Mouse (Mus musculus) adrenal gland, adult 8-10 months (tissue): Measurements from ENCODE around the gene Chmp5. TPM values are rescaled to one million over a fixed set of nuclear protein-coding genes. Genes with fewer than 3 reads are reported as not detected.
"Not testable (repeated sequence)": the region's sequence is repeated elsewhere in the genome, so short reads cannot be mapped to it uniquely, and the experiment has no call there.

Experiments used
- DNase-seq: peaks from one replicate; pipeline ENCODE4 v3.0.0; 2022
- total RNA-seq, 4 experiments: library from RNA; stranded (reverse); gene quantifications; 2 replicates each; pipeline ENCODE4 v1.2.4; 2022

The Chmp5 gene
- total RNA-seq, result 100 to 1,000 TPM in 3 of 4 experiments, 10 to 100 TPM in 1; 97.2 to 108 (median 103) TPM

GRCm38 (mm10) chr4:40948160-40948708, at the start of gene Chmp5, which contains the start of gene Bag1:
Gene Chmp5 (plus strand): TSS chr4:40948407.
Gene Bag1 (minus strand): TSS chr4:40948294.
- DNase-seq, result peak; percentile 99

- DNase-seq, result no peak
Measured at GRCm38 (mm10) chr4:40898476-40899044, 49.6 kb upstream of the Chmp5 start.

GRCm38 (mm10) chr4:40899264-40899663, 48.9 kb upstream of the Chmp5 start:
- DNase-seq, result no peak

GRCm38 (mm10) chr4:40900071-40900470, 48.1 kb upstream of the Chmp5 start:
- no peak for DNase-seq

GRCm38 (mm10) chr4:40900612-40901011, 47.6 kb upstream of the Chmp5 start:
- DNase-seq, result no peak

- DNase-seq, result no peak
Measured at GRCm38 (mm10) chr4:40906298-40906697, 41.9 kb upstream of the Chmp5 start.

GRCm38 (mm10) chr4:40908261-40908969, 39.8 kb upstream of the Chmp5 start:
- DNase-seq, result no peak

- no peak for DNase-seq
Measured at GRCm38 (mm10) chr4:40914287-40914867, 33.8 kb upstream of the Chmp5 start.

- DNase-seq, result no peak
Measured at GRCm38 (mm10) chr4:40915947-40916346, 32.3 kb upstream of the Chmp5 start.

GRCm38 (mm10) chr4:40916592-40917155, 31.5 kb upstream of the Chmp5 start:
- no peak for DNase-seq

GRCm38 (mm10) chr4:40919785-40920184, 28.4 kb upstream of the Chmp5 start, which contains the start of gene Spink4:
Gene Spink4 (plus strand): TSS chr4:40920052.
- DNase-seq, result peak; percentile 46

- no peak for DNase-seq
Measured at GRCm38 (mm10) chr4:40920576-40920975, 27.6 kb upstream of the Chmp5 start.

GRCm38 (mm10) chr4:40921288-40921687, 26.9 kb upstream of the Chmp5 start:
- DNase-seq, result peak; percentile 29

- DNase-seq, result peak; percentile 48
Measured at GRCm38 (mm10) chr4:40923087-40923651, 25.0 kb upstream of the Chmp5 start.

GRCm38 (mm10) chr4:40925568-40925967, 22.6 kb upstream of the Chmp5 start:
- DNase-seq, result no peak

- no peak for DNase-seq
Measured at GRCm38 (mm10) chr4:40929046-40929445, 19.2 kb upstream of the Chmp5 start.

GRCm38 (mm10) chr4:40933694-40934093, 14.5 kb upstream of the Chmp5 start:
- no peak for DNase-seq

GRCm38 (mm10) chr4:40934369-40934768, 13.8 kb upstream of the Chmp5 start:
- DNase-seq, result not testable (repeated sequence)

GRCm38 (mm10) chr4:40936175-40936839, 11.9 kb upstream of the Chmp5 start:
- DNase-seq, result no peak

- no peak for DNase-seq
Measured at GRCm38 (mm10) chr4:40938793-40939192, 9.4 kb upstream of the Chmp5 start.

- DNase-seq, result no peak
Measured at GRCm38 (mm10) chr4:40943651-40944050, 4.6 kb upstream of the Chmp5 start.

GRCm38 (mm10) chr4:40946516-40947121, 1.6 kb upstream of the Chmp5 start:
- DNase-seq, result no peak
